Mouse (Mus musculus): Measurements from ENCODE around the gene Igfbp2. TPM values are rescaled to one million over a fixed set of nuclear protein-coding genes. Genes with fewer than 3 reads are reported as not detected.
A peak's percentile ranks its signal among the peaks of the same experiment; 100 is the strongest.

The Igfbp2 gene
- polyA plus RNA-seq, 1 experiment: 384 TPM

DNA sequence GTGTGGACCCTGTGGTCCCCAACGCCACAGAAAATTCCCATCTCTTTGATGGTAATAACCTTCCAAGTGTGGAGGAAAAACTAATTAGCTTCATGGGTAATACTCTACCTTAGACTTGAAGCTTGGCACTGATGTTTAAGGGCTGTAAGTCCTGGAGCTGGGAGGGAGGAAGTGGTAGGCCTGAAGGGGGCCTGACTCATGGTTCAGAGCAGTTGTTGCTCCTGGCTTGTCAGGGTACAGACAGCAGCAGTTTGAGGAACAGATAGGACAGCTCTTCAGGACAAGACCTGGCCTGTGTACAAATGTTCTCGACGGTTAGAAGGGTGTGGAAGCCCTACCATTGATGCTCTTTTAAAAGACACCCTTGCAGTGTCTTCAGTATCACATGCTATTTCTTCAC is 8.7 kb upstream of the Igfbp2 start:
- DNase-seq (ENCODE audit: low read depth): no peak
- no peak for TF ChIP-seq POLR2A (IDR thresholded peaks at IDR 0.05; ENCODE audit: borderline replicate concordance, extremely low read depth, insufficient read depth, insufficient read length, poor library complexity, severe bottlenecking)

DNA sequence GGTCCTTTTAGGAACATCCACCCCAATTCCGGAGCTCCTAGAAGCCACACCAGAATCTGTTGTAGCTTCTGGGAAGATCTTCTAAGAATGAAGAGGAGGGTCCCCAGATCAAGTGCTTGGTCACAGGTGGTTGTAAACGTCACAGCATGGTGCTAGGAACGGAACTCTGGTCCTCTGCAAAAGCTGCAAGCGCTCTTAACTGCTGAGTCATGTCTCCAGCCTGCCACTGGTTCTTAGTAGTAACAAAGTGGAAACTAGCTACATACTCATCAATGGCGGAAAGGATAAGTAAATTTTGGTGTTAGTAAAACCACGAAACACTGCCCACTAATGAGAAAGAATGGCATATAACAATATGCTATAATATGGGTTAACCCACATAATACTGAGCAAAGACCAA is 4.3 kb upstream of the Igfbp2 start:
- no peak for DNase-seq (ENCODE audit: low read depth)
- TF ChIP-seq CTCF (IDR thresholded peaks at IDR 0.05; ENCODE audit: borderline replicate concordance, extremely low read depth, insufficient read depth, insufficient read length): no peak
- no peak for TF ChIP-seq POLR2A (IDR thresholded peaks at IDR 0.05; ENCODE audit: borderline replicate concordance, extremely low read depth, insufficient read depth, insufficient read length, poor library complexity, severe bottlenecking)

DNA sequence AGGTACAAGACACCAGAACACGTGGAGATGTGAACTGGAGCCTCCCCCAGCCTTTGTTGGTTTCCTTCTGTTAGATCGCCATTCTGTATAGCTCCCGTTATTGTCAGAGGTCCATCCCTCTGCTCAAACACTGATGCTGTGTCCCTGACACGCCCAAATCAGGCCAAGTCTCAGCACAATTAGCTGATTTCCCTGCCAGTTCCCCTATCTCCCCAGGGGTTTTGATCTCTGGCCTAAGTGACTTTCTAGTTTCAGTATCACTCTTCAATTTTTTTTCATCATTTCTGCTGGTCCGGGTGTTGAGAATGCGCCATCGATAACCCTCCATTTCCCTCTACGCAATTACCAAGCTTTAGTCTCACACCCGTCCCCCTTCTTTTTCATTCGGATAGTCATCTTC is 1.4 kb upstream of the Igfbp2 start:
- no peak for DNase-seq (ENCODE audit: low read depth)
- TF ChIP-seq POLR2A (IDR thresholded peaks at IDR 0.05; ENCODE audit: borderline replicate concordance, extremely low read depth, insufficient read depth, insufficient read length, poor library complexity, severe bottlenecking) (no peak), CTCF (IDR thresholded peaks at IDR 0.05; ENCODE audit: borderline replicate concordance, extremely low read depth, insufficient read depth, insufficient read length) (no peak)

DNA sequence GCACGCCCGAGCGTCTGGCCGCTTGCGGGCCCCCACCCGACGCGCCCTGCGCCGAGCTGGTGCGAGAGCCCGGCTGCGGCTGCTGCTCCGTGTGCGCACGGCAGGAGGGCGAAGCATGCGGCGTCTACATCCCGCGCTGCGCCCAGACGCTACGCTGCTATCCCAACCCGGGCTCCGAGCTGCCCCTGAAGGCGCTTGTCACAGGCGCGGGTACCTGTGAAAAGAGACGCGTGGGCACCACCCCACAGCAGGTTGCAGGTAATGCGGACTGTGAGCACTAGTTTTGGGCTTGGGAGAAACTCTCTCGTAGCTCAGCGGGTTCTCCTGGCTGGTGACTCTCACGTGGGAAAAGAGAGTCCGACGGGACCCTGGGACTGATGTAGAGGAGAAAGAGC is 401 bp downstream of the Igfbp2 start:
- no peak for DNase-seq (ENCODE audit: low read depth)

DNA sequence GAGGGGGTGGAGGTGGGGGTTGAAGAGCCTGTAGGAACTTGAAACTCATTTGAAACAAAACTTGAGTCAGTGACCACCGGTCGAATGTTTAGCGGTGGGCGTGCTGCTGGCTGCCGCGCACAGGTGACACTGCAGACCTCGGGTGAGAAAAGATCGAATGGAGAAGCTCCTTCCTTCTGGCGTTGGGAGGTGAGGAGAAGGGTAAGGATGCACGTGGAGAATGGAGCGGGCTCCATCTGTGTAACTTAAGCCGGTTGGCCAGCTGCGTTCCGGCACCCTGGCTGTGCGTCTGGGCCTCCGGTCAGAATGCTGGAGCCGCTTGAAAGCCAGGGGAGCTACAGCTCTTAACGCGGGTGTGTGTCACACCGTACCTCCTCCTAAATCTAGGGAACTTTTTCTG is 983 bp downstream of the Igfbp2 start:
- peak; percentile 60 for DNase-seq (ENCODE audit: low read depth)
- TF ChIP-seq CTCF (IDR thresholded peaks at IDR 0.05; ENCODE audit: borderline replicate concordance, extremely low read depth, insufficient read depth, insufficient read length) (no peak), POLR2A (IDR thresholded peaks at IDR 0.05; ENCODE audit: borderline replicate concordance, extremely low read depth, insufficient read depth, insufficient read length, poor library complexity, severe bottlenecking) (no peak)

More for the DNA sequence above, 401 bp downstream of the Igfbp2 start:
- TF ChIP-seq POLR2A (IDR thresholded peaks at IDR 0.05; ENCODE audit: borderline replicate concordance, extremely low read depth, insufficient read depth, insufficient read length, poor library complexity, severe bottlenecking) (0 out of 2 replicates have a peak, but pooled peaks have one; percentile 3), CTCF (IDR thresholded peaks at IDR 0.05; ENCODE audit: borderline replicate concordance, extremely low read depth, insufficient read depth, insufficient read length) (no peak)

DNA sequence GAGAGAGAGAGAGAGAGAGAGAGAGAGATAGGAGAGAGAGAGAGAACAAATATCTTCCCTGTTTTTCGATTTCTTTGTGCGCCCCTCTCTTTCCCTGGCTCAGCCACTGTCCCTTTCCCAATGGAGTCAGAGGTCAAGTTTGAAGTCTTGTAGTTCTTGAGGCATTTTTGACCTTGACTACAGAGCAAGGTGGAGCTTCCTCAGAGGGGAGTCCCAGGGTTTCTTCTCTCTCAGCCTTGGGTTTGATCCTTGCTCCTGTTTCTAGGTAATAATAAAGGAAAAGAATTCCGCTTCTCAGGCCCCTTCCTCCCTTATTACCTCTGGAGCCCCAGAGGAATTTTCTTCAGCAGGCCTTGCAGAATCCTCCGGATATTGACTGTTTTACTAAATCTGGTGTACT is 1.6 kb downstream of the Igfbp2 start:
- no peak for DNase-seq (ENCODE audit: low read depth)

DNA sequence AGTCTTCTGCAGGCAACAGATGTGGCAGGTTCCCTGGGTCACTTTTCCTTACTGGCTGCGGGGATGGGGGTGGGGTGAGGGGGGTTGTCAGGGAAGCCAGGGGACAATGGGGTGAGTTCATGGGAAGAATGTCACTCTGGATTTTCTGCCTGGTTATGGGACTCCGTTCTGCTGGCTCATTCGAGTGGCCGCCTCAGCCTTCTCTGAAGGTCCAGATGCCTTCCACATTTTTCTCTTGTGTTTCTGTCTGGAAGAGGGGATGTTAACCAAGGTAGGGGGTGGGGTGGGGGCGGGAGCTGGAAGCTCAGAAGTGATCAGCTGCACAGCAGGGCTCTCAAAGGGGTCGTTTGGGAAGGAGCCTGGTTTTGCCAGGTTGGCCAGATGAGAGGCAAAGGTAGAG is 2.1 kb downstream of the Igfbp2 start:
- TF ChIP-seq CTCF (IDR thresholded peaks at IDR 0.05; ENCODE audit: borderline replicate concordance, extremely low read depth, insufficient read depth, insufficient read length): no peak
- TF ChIP-seq POLR2A (IDR thresholded peaks at IDR 0.05; ENCODE audit: borderline replicate concordance, extremely low read depth, insufficient read depth, insufficient read length, poor library complexity, severe bottlenecking): no peak
- peak; percentile 63 for DNase-seq (ENCODE audit: low read depth)

More for the DNA sequence above, 1.6 kb downstream of the Igfbp2 start:
- no peak for TF ChIP-seq CTCF (IDR thresholded peaks at IDR 0.05; ENCODE audit: borderline replicate concordance, extremely low read depth, insufficient read depth, insufficient read length)
- TF ChIP-seq POLR2A (IDR thresholded peaks at IDR 0.05; ENCODE audit: borderline replicate concordance, extremely low read depth, insufficient read depth, insufficient read length, poor library complexity, severe bottlenecking): no peak

DNA sequence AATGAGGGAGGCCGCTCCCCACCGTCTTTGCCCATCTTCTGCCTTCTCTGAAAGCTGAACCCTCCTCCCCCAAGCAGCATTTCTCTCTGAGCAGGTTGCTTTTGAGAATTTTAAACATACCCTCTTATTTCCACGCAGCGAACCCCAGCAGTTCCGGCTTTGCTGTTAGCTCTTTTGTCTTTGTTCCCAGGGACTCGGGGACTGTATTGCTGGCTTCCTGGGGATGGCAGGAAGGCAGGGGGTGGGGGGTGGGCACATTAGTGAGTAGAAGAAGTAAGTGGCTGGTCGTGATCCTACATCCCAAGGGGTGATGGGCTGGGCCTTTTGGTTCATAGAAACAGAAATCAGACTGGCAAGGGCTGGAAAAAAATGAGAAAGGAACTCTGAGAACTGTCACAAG is 2.6 kb downstream of the Igfbp2 start:
- TF ChIP-seq POLR2A (IDR thresholded peaks at IDR 0.05; ENCODE audit: borderline replicate concordance, extremely low read depth, insufficient read depth, insufficient read length, poor library complexity, severe bottlenecking) (no peak), CTCF (IDR thresholded peaks at IDR 0.05; ENCODE audit: borderline replicate concordance, extremely low read depth, insufficient read depth, insufficient read length) (no peak)
- DNase-seq (ENCODE audit: low read depth): peak; percentile 73

DNA sequence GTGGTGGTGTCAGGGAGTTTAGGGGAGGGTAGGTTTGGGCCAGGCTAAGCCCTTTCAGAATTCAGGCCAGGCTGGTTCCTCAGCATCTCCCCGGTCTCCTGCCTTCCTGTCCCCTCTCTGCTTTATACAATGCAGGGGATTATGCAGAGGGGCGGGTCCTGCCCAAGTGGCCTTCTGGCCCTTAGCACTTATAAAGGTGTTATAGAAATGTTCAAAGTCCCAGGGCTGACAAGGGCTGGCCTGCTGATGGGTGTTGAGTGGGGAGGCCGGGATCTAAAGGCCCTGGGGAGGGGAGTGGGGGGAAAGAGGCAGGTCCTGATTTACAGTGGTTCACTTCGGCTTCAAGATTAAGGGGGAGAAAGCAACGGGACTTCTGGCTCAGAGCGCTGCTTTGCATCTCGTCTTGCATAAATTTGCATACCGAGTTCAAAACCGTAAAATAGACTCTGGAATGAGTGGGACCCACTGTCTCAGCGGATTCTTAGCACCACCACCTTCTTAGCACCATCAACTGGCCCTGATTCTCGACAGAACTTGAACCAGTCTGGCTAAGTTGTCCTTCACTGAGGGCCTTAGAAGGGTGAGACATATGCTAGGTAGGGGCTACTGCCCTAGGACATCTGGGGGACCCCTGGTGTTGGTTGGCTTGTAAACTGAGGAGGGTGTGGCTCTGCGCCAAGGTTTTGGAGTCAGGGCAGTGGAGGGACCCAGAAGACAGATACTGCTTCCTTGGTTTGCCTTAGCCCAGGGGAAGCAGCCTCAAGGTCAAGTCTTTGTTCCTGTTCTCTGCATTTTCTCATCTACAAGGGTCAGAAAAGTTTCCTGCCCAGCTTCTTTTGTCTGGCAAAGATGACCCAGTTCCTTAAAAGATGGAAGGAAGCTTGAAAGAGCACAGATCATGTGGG is 3.4 kb downstream of the Igfbp2 start:
- no peak for TF ChIP-seq CTCF (IDR thresholded peaks at IDR 0.05; ENCODE audit: borderline replicate concordance, extremely low read depth, insufficient read depth, insufficient read length)
- TF ChIP-seq POLR2A (IDR thresholded peaks at IDR 0.05; ENCODE audit: borderline replicate concordance, extremely low read depth, insufficient read depth, insufficient read length, poor library complexity, severe bottlenecking): no peak
- peak; percentile 82 for DNase-seq (ENCODE audit: low read depth)

DNA sequence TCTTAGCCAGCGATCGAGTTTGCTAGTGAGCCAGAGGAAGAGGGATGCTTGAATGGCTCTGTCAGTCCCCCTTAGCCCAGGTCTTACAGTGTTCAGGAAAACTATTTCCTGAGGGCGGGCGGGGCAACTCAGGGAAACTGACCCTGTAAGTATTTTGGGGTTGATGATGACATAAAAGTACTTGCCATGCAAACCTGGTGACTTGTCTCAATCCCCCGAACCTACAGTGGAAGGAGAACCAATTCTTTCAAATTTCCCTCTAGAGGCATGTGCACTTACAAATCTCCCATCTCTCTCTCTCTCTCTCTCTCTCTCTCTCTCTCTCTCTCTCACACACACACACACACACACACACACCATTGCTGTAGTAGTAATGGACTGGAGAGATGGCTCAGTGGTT is 4.5 kb downstream of the Igfbp2 start:
- TF ChIP-seq CTCF (IDR thresholded peaks at IDR 0.05; ENCODE audit: borderline replicate concordance, extremely low read depth, insufficient read depth, insufficient read length): no peak
- no peak for TF ChIP-seq POLR2A (IDR thresholded peaks at IDR 0.05; ENCODE audit: borderline replicate concordance, extremely low read depth, insufficient read depth, insufficient read length, poor library complexity, severe bottlenecking)
- DNase-seq (ENCODE audit: low read depth): no peak

DNA sequence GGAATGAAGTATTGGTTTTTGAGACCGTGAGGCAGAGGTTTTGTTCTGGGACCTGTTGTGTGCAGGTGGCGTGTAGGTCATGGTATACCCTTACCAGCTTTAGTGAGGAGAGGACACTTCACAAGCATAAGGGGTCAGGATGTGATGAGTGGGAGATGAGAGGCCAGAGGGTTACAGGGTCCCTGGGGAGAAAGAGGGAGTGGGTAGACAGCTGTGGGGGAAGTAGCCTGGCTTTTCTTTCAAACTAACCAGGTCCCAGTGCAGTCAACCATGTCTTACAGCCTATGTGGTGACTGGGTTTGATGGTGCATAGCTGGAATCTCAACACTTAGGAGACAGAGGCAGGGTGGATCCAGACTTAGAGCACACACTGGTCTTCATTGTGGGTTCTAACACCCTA is 6.2 kb downstream of the Igfbp2 start:
- TF ChIP-seq POLR2A (IDR thresholded peaks at IDR 0.05; ENCODE audit: borderline replicate concordance, extremely low read depth, insufficient read depth, insufficient read length, poor library complexity, severe bottlenecking) (no peak), CTCF (IDR thresholded peaks at IDR 0.05; ENCODE audit: borderline replicate concordance, extremely low read depth, insufficient read depth, insufficient read length) (no peak)
- no peak for DNase-seq (ENCODE audit: low read depth)

DNA sequence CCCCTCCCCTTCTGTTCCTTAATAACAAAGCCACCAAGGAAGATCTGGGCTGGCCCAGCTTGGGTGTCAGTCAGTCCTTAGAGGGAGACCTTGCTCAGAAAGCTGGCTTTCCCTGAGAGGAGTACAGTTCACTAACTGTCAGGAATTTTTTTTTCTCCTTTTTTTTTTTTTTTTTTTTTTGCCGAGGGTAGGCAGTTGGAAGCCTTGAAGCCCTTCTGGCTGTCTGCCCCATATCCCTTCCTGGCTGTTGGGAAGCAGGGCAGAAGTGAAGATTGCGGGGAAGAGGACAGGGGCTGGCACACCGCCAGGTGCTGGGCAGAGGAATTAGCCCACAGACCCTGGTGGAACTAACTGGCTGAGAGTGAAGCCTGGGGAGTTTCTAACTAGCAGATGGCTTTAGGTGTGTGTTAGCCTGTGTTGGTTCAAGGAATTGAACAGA is 8.4 kb downstream of the Igfbp2 start:
- DNase-seq (ENCODE audit: low read depth): peak; percentile 81
- no peak for TF ChIP-seq POLR2A (IDR thresholded peaks at IDR 0.05; ENCODE audit: borderline replicate concordance, extremely low read depth, insufficient read depth, insufficient read length, poor library complexity, severe bottlenecking)
- no peak for TF ChIP-seq CTCF (IDR thresholded peaks at IDR 0.05; ENCODE audit: borderline replicate concordance, extremely low read depth, insufficient read depth, insufficient read length)

All from brain, embryonic 14.5 days (tissue).